Comparison of ENCODE assay signal across 11 mouse cellular contexts in the genomic region with DNA sequence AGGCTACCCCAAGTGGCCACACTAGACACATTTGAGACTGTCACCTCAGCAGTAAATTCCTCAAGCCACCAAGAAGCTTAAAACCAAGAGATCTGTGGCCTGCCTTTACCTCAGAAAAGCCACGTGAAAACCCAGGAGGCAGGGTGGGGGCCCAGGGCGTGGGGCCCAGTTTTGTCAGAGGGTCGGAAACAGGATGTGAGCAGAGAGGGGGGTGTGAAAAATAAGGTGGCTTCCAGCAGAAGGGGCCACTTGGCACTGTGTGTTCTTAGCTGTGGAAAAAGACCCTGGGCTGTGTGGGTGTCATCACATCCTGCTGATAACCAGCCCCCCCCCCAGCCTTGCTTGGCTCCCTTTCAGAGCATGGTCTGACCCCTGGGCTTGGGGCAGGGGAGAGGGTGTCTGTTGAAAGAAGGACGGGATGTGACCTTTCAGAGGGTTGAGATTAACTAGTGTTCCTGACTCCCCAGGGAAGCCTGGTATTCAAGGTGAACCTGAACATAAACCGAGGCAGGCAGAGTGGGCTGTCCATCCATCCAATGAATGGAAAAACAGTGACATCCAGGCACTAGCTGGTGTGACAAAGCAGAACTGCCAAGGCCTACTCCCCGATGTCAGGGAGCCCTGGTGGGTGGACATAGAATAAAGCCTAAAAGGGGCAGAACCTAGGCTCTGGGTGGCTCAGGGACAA. TPM values are rescaled to one million over a fixed set of nuclear protein-coding genes. Genes with fewer than 3 reads are reported as not detected.
A peak's percentile ranks its signal among the peaks of the same experiment; 100 is the strongest.
DNase-seq lines count a peak whose midpoint lies in the region; ATAC-seq and TF ChIP-seq lines count a peak whose summit lies in the region.
"Had no signal": no experiment of that assay in that cellular context is flagged by ENCODE, and none has a peak within 500 bp of the region (broad histone marks: within the 10 kb centered on the region; RNA-seq: fewer than 3 reads in every experiment).

No protein-coding gene starts in this region.

- H3K9ac ChIP-seq in CH12.LX (ENCODE audit: insufficient read depth, low read depth) = peak overlapping the region; percentile 47
- no peak overlapping the region for H3K9ac ChIP-seq in intestine, embryonic 16.5 days (ENCODE audit: low read depth, low read length)
- no peak overlapping the region for H3K9ac ChIP-seq in forebrain, embryonic 15.5 days (replicated peaks)
- H3K9ac ChIP-seq: hindbrain, embryonic 14.5 days; limb, embryonic 13.5 days had no signal

- no peak for TF ChIP-seq CTCF in CH12.LX (conservative IDR thresholded peaks at IDR 0.05 in 1 of 2, IDR thresholded peaks at IDR 0.05 in 1 of 2; ENCODE audit: low read depth in 2 of 2, low read length in 2 of 2)
- no peak for TF ChIP-seq CTCF in small intestine, adult 2 months (IDR thresholded peaks at IDR 0.05; ENCODE audit: extremely low read depth, insufficient read length, insufficient replicate concordance, low read depth, low read length)

- 66% methylated on average over 6 of the region's 6 CpGs for WGBS in intestine, embryonic 16.5 days
- 69% methylated on average over 6 of the region's 6 CpGs for WGBS in small intestine, adult 2 months
- 79% methylated on average over 6 of the region's 6 CpGs for WGBS in forebrain, embryonic 15.5 days

- H3K79me2 ChIP-seq in CH12.LX (replicated peaks; ENCODE audit: control insufficient read depth, extremely low read depth, insufficient read depth, poor library complexity, severe bottlenecking) = no peaks in the 10 kb centered on the region

- DNase-seq in CD4-positive helper T cell, adult 2 months (ENCODE audit: low read depth, low spot score) = peak; percentile 93
- peak; percentile 81 for DNase-seq in CH12.LX (ENCODE audit: extremely low read depth)
- no peak for DNase-seq in embryo, embryonic 10 days (ENCODE audit: low spot score)
- no peak for DNase-seq in layer of hippocampus, adult 11-12 months (ENCODE audit: low spot score)
- DNase-seq: cerebellum, adult 18-20 months had no signal

- H3K4me1 ChIP-seq in CH12.LX (ENCODE audit: control insufficient read depth in 1 of 2, insufficient read depth in 2 of 2) = peaks cover 27 to 64% of the 10 kb centered on the region in 2 experiments
- H3K4me1 ChIP-seq in intestine, embryonic 16.5 days (ENCODE audit: control insufficient read depth, insufficient read depth, low read length) = no peaks in the 10 kb centered on the region
- H3K4me1 ChIP-seq in small intestine, adult 2 months (ENCODE audit: control insufficient read depth, insufficient read depth, insufficient read length, low read length) = peaks cover 2% of the 10 kb centered on the region; the same call in 1 of the 2 replicates
- H3K4me1 ChIP-seq in forebrain, embryonic 15.5 days = no peaks in the 10 kb centered on the region
- H3K4me1 ChIP-seq: limb, embryonic 13.5 days had no signal

- H3K36me3 ChIP-seq in CH12.LX (replicated peaks in 1 of 2; ENCODE audit: control insufficient read depth in 1 of 2, insufficient read depth in 1 of 2, low read length in 1 of 2) = no peaks in the 10 kb centered on the region
- H3K36me3 ChIP-seq in intestine, embryonic 16.5 days (ENCODE audit: control insufficient read depth, insufficient read depth, low read length) = no peaks in the 10 kb centered on the region
- H3K36me3 ChIP-seq in small intestine, adult 2 months (ENCODE audit: control insufficient read depth, insufficient read depth, low read length) = no peaks in the 10 kb centered on the region
- H3K36me3 ChIP-seq in forebrain, embryonic 15.5 days = no peaks in the 10 kb centered on the region
- H3K36me3 ChIP-seq: limb, embryonic 13.5 days had no signal

- H3K9me3 ChIP-seq in CH12.LX (replicated peaks; ENCODE audit: low read length) = peaks cover 6% of the 10 kb centered on the region
- H3K9me3 ChIP-seq in intestine, embryonic 16.5 days (ENCODE audit: control insufficient read depth, low read length) = no peaks in the 10 kb centered on the region
- H3K9me3 ChIP-seq in forebrain, embryonic 15.5 days = no peaks in the 10 kb centered on the region
- H3K9me3 ChIP-seq: limb, embryonic 13.5 days had no signal

- H3K27ac ChIP-seq in CH12.LX (ENCODE audit: insufficient read depth, low read depth) = peak overlapping the region; percentile 52
- peak overlapping the region; percentile 39; the same call in 1 of the 2 replicates for H3K27ac ChIP-seq in intestine, embryonic 16.5 days (ENCODE audit: low read length)
- H3K27ac ChIP-seq in small intestine, adult 2 months (ENCODE audit: insufficient read depth, low read depth, low read length) = peak overlapping the region; percentile 34; the same call in 1 of the 2 replicates
- H3K27ac ChIP-seq in forebrain, embryonic 15.5 days (replicated peaks) = no peak overlapping the region
- H3K27ac ChIP-seq: hindbrain, embryonic 14.5 days; limb, embryonic 13.5 days had no signal

- in situ Hi-C loops in CH12.LX (cut with MboI; ENCODE audit: low pct_ligation_motif_present, low pct_unique_long_range_greater_than_20kb, low sequenced_read_pairs) = no loop called here

- H3K4me2 ChIP-seq in CH12.LX (ENCODE audit: insufficient read depth, low read depth, poor library complexity, severe bottlenecking) = no peak overlapping the region
- no peak overlapping the region for H3K4me2 ChIP-seq in intestine, embryonic 16.5 days (ENCODE audit: low read depth, low read length)
- H3K4me2 ChIP-seq in forebrain, embryonic 15.5 days (replicated peaks) = no peak overlapping the region
- H3K4me2 ChIP-seq: hindbrain, embryonic 14.5 days; limb, embryonic 13.5 days had no signal

- no peaks in the 10 kb centered on the region for H3K27me3 ChIP-seq in CH12.LX (replicated peaks)
- H3K27me3 ChIP-seq in intestine, embryonic 16.5 days (replicated peaks; ENCODE audit: control insufficient read depth, insufficient read depth, low read length) = no peaks in the 10 kb centered on the region
- no peaks in the 10 kb centered on the region for H3K27me3 ChIP-seq in small intestine, adult 2 months (ENCODE audit: control insufficient read depth, insufficient read depth, low read length)
- H3K27me3 ChIP-seq in forebrain, embryonic 15.5 days = no peaks in the 10 kb centered on the region
- H3K27me3 ChIP-seq: limb, embryonic 13.5 days had no signal

- TF ChIP-seq RAD21 in CH12.LX (IDR thresholded peaks at IDR 0.05; ENCODE audit: low read depth, low read length) = no peak

- peak; percentile 85 for TF ChIP-seq EP300 in CH12.LX (IDR thresholded peaks at IDR 0.05; ENCODE audit: low read length)

- H3K4me3 ChIP-seq in CH12.LX (replicated peaks in 1 of 3; ENCODE audit: low read depth in 2 of 3, low read length in 2 of 3, poor library complexity in 1 of 3) = no peak overlapping the region
- no peak overlapping the region for H3K4me3 ChIP-seq in intestine, embryonic 16.5 days (ENCODE audit: low read length)
- H3K4me3 ChIP-seq in small intestine, adult 2 months (ENCODE audit: low read depth, low read length) = no peak overlapping the region
- no peak overlapping the region for H3K4me3 ChIP-seq in forebrain, embryonic 15.5 days
- H3K4me3 ChIP-seq: limb, embryonic 13.5 days had no signal

- TF ChIP-seq POLR2A in CH12.LX (IDR thresholded peaks at IDR 0.05; ENCODE audit: low read depth, low read length) = 0 out of 2 replicates have a peak, but pooled peaks have one; percentile 19
- TF ChIP-seq POLR2A in small intestine, adult 2 months (IDR thresholded peaks at IDR 0.05; ENCODE audit: low read depth, low read length) = no peak

- ATAC-seq in intestine, embryonic 16.5 days = peak; percentile 42; the same call in 1 of the 2 replicates
- ATAC-seq in forebrain, embryonic 15.5 days (replicated peaks) = no peak

- dilution Hi-C loops in CH12.LX (cut with MboI; ENCODE audit: extremely low pct_ligation_motif_present, extremely low pct_unique_long_range_greater_than_20kb, low sequenced_read_pairs) = no loop called here

TF ChIP-seq in CH12.LX, 34 proteins besides CTCF, POLR2A, EP300 and RAD21 (continues in another document):
- TF ChIP-seq NELFE (IDR thresholded peaks at IDR 0.05; ENCODE audit: low read depth, low read length) = no peak
- TF ChIP-seq SIN3A (IDR thresholded peaks at IDR 0.05; ENCODE audit: low read length) = no peak; the same call in none of the 2 replicates
- no peak; the same call in 1 of the 2 replicates for TF ChIP-seq SMC3 (IDR thresholded peaks at IDR 0.05; ENCODE audit: low read depth, low read length)
- peak; percentile 76 for TF ChIP-seq TCF12 (IDR thresholded peaks at IDR 0.05; ENCODE audit: low read depth, low read length)
- TF ChIP-seq RCOR1 (conservative IDR thresholded peaks at IDR 0.05; ENCODE audit: low read depth, low read length) = no peak; the same call in 1 of the 2 replicates
- 0 out of 2 replicates have a peak, but pooled peaks have one; percentile 31 for TF ChIP-seq TBP (conservative IDR thresholded peaks at IDR 0.05; ENCODE audit: low read depth, low read length)

RNA-seq across cellular contexts. Expression of a gene that starts 21.3 kb away (rescaled TPM):
- 57.8 and 71.0 TPM in 2 replicates for total RNA-seq in CH12.LX (2012; rRNA removed)
- total RNA-seq in CH12.LX (2014; rRNA removed) = 96.6 and 107 TPM in 2 replicates
- 68.5 and 81.5 TPM in 2 replicates for polyA plus RNA-seq in CH12.LX (2012; ENCODE audit: insufficient read length, low read depth)
- polyA plus RNA-seq in intestine, embryonic 16.5 days (2015; fragmentation: Nextera tagmentation; extraction: Ambion mirVana) = 2.1 and 3.5 TPM in 2 replicates
- 5.2 and 10.2 TPM in 2 replicates for polyA plus RNA-seq in small intestine, adult 2 months (2012; rRNA removed)
- polyA plus RNA-seq in forebrain, embryonic 15.5 days (2015; fragmentation: Nextera tagmentation; extraction: Ambion mirVana) = 7.4 and 7.7 TPM in 2 replicates

RNA-seq across cellular contexts. Expression of a gene that starts 23.8 kb away (rescaled TPM):
- total RNA-seq in CH12.LX (2012; rRNA removed) (0.08 TPM in 1 of 2 replicates, not detected in the other), CH12.LX (2014; rRNA removed) (not detected in 2 replicates)
- polyA plus RNA-seq in CH12.LX (2012; ENCODE audit: insufficient read length, low read depth) = not detected in 2 replicates
- not detected in 2 replicates for polyA plus RNA-seq in intestine, embryonic 16.5 days (2015; fragmentation: Nextera tagmentation; extraction: Ambion mirVana)
- not detected in 2 replicates for polyA plus RNA-seq in small intestine, adult 2 months (2012; rRNA removed)
- not detected in 2 replicates for polyA plus RNA-seq in forebrain, embryonic 15.5 days (2015; fragmentation: Nextera tagmentation; extraction: Ambion mirVana)
- polyA plus RNA-seq: hindbrain, embryonic 14.5 days; urinary bladder, adult 2 months had no signal

RNA-seq across cellular contexts. Expression of a gene that starts 44.6 kb away (rescaled TPM):
- total RNA-seq in CH12.LX (2012; rRNA removed) (69.0 and 71.4 TPM in 2 replicates), CH12.LX (2014; rRNA removed) (122 and 135 TPM in 2 replicates)
- 66.8 and 80.6 TPM in 2 replicates for polyA plus RNA-seq in CH12.LX (2012; ENCODE audit: insufficient read length, low read depth)
- 77.6 and 78.1 TPM in 2 replicates for polyA plus RNA-seq in intestine, embryonic 16.5 days (2015; fragmentation: Nextera tagmentation; extraction: Ambion mirVana)
- polyA plus RNA-seq in small intestine, adult 2 months (2012; rRNA removed) = 47.5 and 74.3 TPM in 2 replicates
- polyA plus RNA-seq in forebrain, embryonic 15.5 days (2015; fragmentation: Nextera tagmentation; extraction: Ambion mirVana) = 94.7 and 99.8 TPM in 2 replicates

RNA-seq across cellular contexts. Expression of a gene that starts 48.4 kb away (rescaled TPM):
- total RNA-seq in CH12.LX (2012; rRNA removed) (not detected in 2 replicates), CH12.LX (2014; rRNA removed) (0.08 TPM in 1 of 2 replicates, not detected in the other)
- polyA plus RNA-seq in CH12.LX (2012; ENCODE audit: insufficient read length, low read depth) = 0.05 TPM in 1 of 2 replicates, not detected in the other
- 1.3 and 2.0 TPM in 2 replicates for polyA plus RNA-seq in intestine, embryonic 16.5 days (2015; fragmentation: Nextera tagmentation; extraction: Ambion mirVana)
- polyA plus RNA-seq in small intestine, adult 2 months (2012; rRNA removed) = 0.48 and 0.53 TPM in 2 replicates
- polyA plus RNA-seq in forebrain, embryonic 15.5 days (2015; fragmentation: Nextera tagmentation; extraction: Ambion mirVana) = 0.88 and 1.00 TPM in 2 replicates

Comparison
In these comparisons a context has a peak if more than half of its experiments do, and no peak if none do; other contexts are left out.
1. DNase-seq: peak in CD4-positive helper T cell, adult 2 months (single experiment) and CH12.LX (single experiment); none in embryo, embryonic 10 days (single experiment) and layer of hippocampus, adult 11-12 months (single experiment).